Mouse (Mus musculus): ENCODE results near the gene Lrrc49. TPM values are rescaled to one million over a fixed set of nuclear protein-coding genes. Genes with fewer than 3 reads are reported as not detected.

Lrrc49 gene
- total RNA-seq (2015) = 4.2 and 6.8 TPM in 2 replicates
- total RNA-seq (2017) = 4.4 and 7.0 TPM in 2 replicates

GRCm38 (mm10) chr9:60687891-60688324 lies at the start of gene Lrrc49:
TSS of gene Lrrc49 (minus strand) at chr9:60688158.
- ATAC-seq (replicated peaks; ENCODE audit: poor library complexity) = peak; percentile 96

GRCm38 (mm10) chr9:60734321-60734720 lies 46.4 kb upstream of the Lrrc49 start:
- no peak for ATAC-seq (replicated peaks; ENCODE audit: poor library complexity)

GRCm38 (mm10) chr9:60724968-60725367 lies 37.0 kb upstream of the Lrrc49 start:
- no peak for ATAC-seq (replicated peaks; ENCODE audit: poor library complexity)

GRCm38 (mm10) chr9:60719687-60720086 lies 31.7 kb upstream of the Lrrc49 start:
- ATAC-seq (replicated peaks; ENCODE audit: poor library complexity) = no peak

GRCm38 (mm10) chr9:60718284-60718683 lies 30.3 kb upstream of the Lrrc49 start:
- 0 out of 2 replicates have a peak, but pooled peaks have one; percentile 48 for ATAC-seq (replicated peaks; ENCODE audit: poor library complexity)

- ATAC-seq (replicated peaks; ENCODE audit: poor library complexity) = no peak
Measured at GRCm38 (mm10) chr9:60715828-60716227, 27.9 kb upstream of the Lrrc49 start.

GRCm38 (mm10) chr9:60715271-60715670 lies 27.3 kb upstream of the Lrrc49 start:
- ATAC-seq (replicated peaks; ENCODE audit: poor library complexity) = no peak

- ATAC-seq (replicated peaks; ENCODE audit: poor library complexity) = no peak
Measured at GRCm38 (mm10) chr9:60714191-60714590, 26.2 kb upstream of the Lrrc49 start.

GRCm38 (mm10) chr9:60713616-60714015 lies 25.7 kb upstream of the Lrrc49 start:
- no peak for ATAC-seq (replicated peaks; ENCODE audit: poor library complexity)

- ATAC-seq (replicated peaks; ENCODE audit: poor library complexity) = no peak
Measured at GRCm38 (mm10) chr9:60712771-60713541, 25.0 kb upstream of the Lrrc49 start, which contains the start of gene Larp6. TSS of gene Larp6 (plus strand) at chr9:60712989.

GRCm38 (mm10) chr9:60712011-60712410 lies 24.1 kb upstream of the Lrrc49 start:
- no peak for ATAC-seq (replicated peaks; ENCODE audit: poor library complexity)

- ATAC-seq (replicated peaks; ENCODE audit: poor library complexity) = no peak
Measured at GRCm38 (mm10) chr9:60709721-60710120, 21.8 kb upstream of the Lrrc49 start.

GRCm38 (mm10) chr9:60708606-60709005 lies 20.6 kb upstream of the Lrrc49 start:
- ATAC-seq (replicated peaks; ENCODE audit: poor library complexity) = no peak

- ATAC-seq (replicated peaks; ENCODE audit: poor library complexity) = no peak
Measured at GRCm38 (mm10) chr9:60707594-60707993, 19.6 kb upstream of the Lrrc49 start.

- ATAC-seq (replicated peaks; ENCODE audit: poor library complexity) = no peak
Measured at GRCm38 (mm10) chr9:60699581-60700231, 11.7 kb upstream of the Lrrc49 start.

- ATAC-seq (replicated peaks; ENCODE audit: poor library complexity) = no peak
Measured at GRCm38 (mm10) chr9:60696271-60696985, 8.5 kb upstream of the Lrrc49 start.

- ATAC-seq (replicated peaks; ENCODE audit: poor library complexity) = 0 out of 2 replicates have a peak, but pooled peaks have one; percentile 34
Measured at GRCm38 (mm10) chr9:60693986-60694385, 6.0 kb upstream of the Lrrc49 start.

- ATAC-seq (replicated peaks; ENCODE audit: poor library complexity) = no peak
Measured at GRCm38 (mm10) chr9:60692624-60693023, 4.7 kb upstream of the Lrrc49 start.

- ATAC-seq (replicated peaks; ENCODE audit: poor library complexity) = peak; percentile 47
Measured at GRCm38 (mm10) chr9:60687415-60687814, 543 bp downstream of the Lrrc49 start.

GRCm38 (mm10) chr9:60682753-60683152 lies 5.2 kb downstream of the Lrrc49 start:
- no peak for ATAC-seq (replicated peaks; ENCODE audit: poor library complexity)

- no peak for ATAC-seq (replicated peaks; ENCODE audit: poor library complexity)
Measured at GRCm38 (mm10) chr9:60681005-60681404, 7.0 kb downstream of the Lrrc49 start.
